Mouse (Mus musculus): ENCODE results near the gene Rbbp7. TPM values are rescaled to one million over a fixed set of nuclear protein-coding genes. Genes with fewer than 3 reads are reported as not detected.
A peak's percentile ranks its signal among the peaks of the same experiment; 100 is the strongest.

Gene Rbbp7
- polyA plus RNA-seq, 1 experiment from 2014 or later: 233 TPM

- ATAC-seq: no peak
- 62% methylated on average over 7 of the region's 7 CpGs for WGBS
- no peak overlapping the region for H3K4me3 ChIP-seq (ENCODE audit: low read depth, low read length)
- H3K4me1 ChIP-seq (replicated peaks; ENCODE audit: control insufficient read depth, insufficient read depth, low read length): no peaks in the 10 kb centered on the region
- no peaks in the 10 kb centered on the region for H3K36me3 ChIP-seq (ENCODE audit: control insufficient read depth, insufficient read depth)
- H3K27me3 ChIP-seq (replicated peaks; ENCODE audit: control insufficient read depth, insufficient read depth, low read length): no peaks in the 10 kb centered on the region
- H3K9ac ChIP-seq (ENCODE audit: low read depth, low read length): no peak overlapping the region
- TF ChIP-seq CTCF (IDR thresholded peaks at IDR 0.05; ENCODE audit: low read depth): no peak
- no peak overlapping the region for H3K4me2 ChIP-seq (replicated peaks; ENCODE audit: low read depth)
- H3K27ac ChIP-seq (ENCODE audit: low read depth, low read length): no peak overlapping the region
- no peaks in the 10 kb centered on the region for H3K9me3 ChIP-seq (ENCODE audit: control insufficient read depth)
Measured at GRCm38 (mm10) chrX:162756058-162756457, 4.1 kb upstream of the Rbbp7 start.

DNA sequence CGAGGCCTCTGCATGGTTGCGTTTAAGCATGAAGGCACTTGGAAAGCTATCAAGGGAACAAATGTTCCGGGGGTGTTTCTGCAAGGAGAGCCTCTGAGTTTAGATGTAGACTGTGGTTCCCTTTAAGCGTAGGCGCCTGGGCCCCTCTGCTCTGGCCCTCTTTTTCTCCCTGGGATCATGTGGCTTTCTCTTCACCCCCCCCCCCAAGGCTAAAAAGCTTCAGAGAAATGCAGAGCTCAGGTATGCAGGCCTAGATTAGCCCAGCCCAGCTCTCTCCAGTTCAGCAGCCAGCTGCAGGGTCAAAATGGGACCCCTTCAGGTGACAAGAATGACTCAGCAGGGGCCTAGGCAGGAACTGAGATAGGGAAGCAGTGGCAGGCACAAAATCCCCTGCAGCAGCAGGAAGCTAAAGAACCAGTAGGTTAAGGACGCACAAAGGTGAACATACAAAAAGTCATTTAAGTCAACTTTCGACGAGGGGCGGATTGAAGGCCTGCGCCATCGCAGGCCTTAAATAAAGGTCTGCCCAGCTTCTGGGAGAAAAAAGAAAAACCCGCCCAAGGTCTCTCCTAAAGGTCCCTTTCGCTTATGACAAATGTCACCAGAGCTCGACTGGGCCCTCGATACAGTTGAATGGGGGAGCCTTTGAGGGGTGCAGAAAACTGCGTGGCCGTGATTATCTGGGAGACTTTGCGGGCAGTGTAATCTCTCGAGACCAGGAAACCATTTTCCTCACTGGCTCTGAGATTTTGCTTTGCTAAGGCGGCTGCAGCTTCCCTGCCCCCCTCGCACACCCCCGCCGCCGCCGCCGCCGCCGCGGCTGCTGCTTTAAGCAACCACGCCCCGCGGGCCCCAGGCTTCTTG, 719 bp upstream of the Rbbp7 start:
- no peak for TF ChIP-seq CTCF (IDR thresholded peaks at IDR 0.05; ENCODE audit: low read depth)
- Histone ChIP-seq H3K36me3 (ENCODE audit: control insufficient read depth, insufficient read depth) (no peaks in the 10 kb centered on the region), H3K4me3 (ENCODE audit: low read depth, low read length) (peak overlapping the region; percentile 50; the same call in 1 of the 2 replicates), H3K4me2 (replicated peaks; ENCODE audit: low read depth) (peak overlapping the region; percentile 55), H3K27me3 (replicated peaks; ENCODE audit: control insufficient read depth, insufficient read depth, low read length) (no peaks in the 10 kb centered on the region), H3K27ac (ENCODE audit: low read depth, low read length) (peak overlapping the region; percentile 92), H3K9ac (ENCODE audit: low read depth, low read length) (peak overlapping the region; percentile 42; the same call in 1 of the 2 replicates), H3K4me1 (replicated peaks; ENCODE audit: control insufficient read depth, insufficient read depth, low read length) (no peaks in the 10 kb centered on the region), H3K9me3 (ENCODE audit: control insufficient read depth) (no peaks in the 10 kb centered on the region)
- ATAC-seq: peak; percentile 28
- 24% methylated on average over 22 of the region's 32 CpGs for WGBS

- no peak for ATAC-seq
- Histone ChIP-seq H3K4me2 (replicated peaks; ENCODE audit: low read depth) (peak overlapping the region; percentile 63), H3K9me3 (ENCODE audit: control insufficient read depth) (no peaks in the 10 kb centered on the region), H3K27me3 (replicated peaks; ENCODE audit: control insufficient read depth, insufficient read depth, low read length) (no peaks in the 10 kb centered on the region), H3K4me1 (replicated peaks; ENCODE audit: control insufficient read depth, insufficient read depth, low read length) (no peaks in the 10 kb centered on the region), H3K4me3 (ENCODE audit: low read depth, low read length) (peak overlapping the region; percentile 50), H3K27ac (ENCODE audit: low read depth, low read length) (peak overlapping the region; percentile 92), H3K9ac (ENCODE audit: low read depth, low read length) (peak overlapping the region; percentile 61), H3K36me3 (ENCODE audit: control insufficient read depth, insufficient read depth) (no peaks in the 10 kb centered on the region)
- no peak for TF ChIP-seq CTCF (IDR thresholded peaks at IDR 0.05; ENCODE audit: low read depth)
- WGBS: 26% methylated on average over 38 of the region's 50 CpGs
Measured at GRCm38 (mm10) chrX:162760958-162761515, 835 bp downstream of the Rbbp7 start.

DNA sequence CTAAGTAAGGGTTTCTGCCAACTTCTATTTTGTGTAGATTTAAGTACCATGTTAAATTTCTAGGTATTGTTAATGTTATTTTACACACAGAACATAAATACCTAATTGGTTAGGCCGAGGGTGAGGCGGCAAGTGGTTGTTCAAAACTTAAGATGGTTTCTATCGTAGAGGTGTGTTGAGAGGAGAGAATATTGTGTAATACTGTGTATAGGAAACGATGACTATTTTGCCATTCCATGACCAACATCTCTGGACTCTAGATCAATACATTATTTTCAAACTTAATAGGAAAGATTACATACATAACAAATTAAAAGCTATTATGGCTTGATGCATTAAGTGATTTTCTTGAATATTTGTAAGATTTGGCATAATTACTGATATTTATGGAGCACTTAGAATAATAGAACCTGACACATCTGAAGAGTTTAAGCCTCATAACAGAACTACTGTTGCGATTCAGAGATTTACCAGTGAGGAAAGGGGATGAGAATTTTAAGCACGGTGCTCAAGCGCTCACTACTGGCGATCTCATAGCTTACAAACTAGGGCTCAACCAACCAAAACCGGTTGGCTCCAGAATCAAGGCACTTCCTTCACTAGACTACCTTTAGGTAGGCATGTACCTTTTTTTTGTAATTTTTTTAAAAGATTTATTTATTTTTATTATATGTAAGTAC, 1.7 kb downstream of the Rbbp7 start:
- Histone ChIP-seq H3K9me3 (ENCODE audit: control insufficient read depth) (no peaks in the 10 kb centered on the region), H3K27ac (ENCODE audit: low read depth, low read length) (no peak overlapping the region), H3K4me2 (replicated peaks; ENCODE audit: low read depth) (peak overlapping the region; percentile 63), H3K27me3 (replicated peaks; ENCODE audit: control insufficient read depth, insufficient read depth, low read length) (no peaks in the 10 kb centered on the region), H3K9ac (ENCODE audit: low read depth, low read length) (no peak overlapping the region), H3K36me3 (ENCODE audit: control insufficient read depth, insufficient read depth) (no peaks in the 10 kb centered on the region), H3K4me3 (ENCODE audit: low read depth, low read length) (peak overlapping the region; percentile 50), H3K4me1 (replicated peaks; ENCODE audit: control insufficient read depth, insufficient read depth, low read length) (no peaks in the 10 kb centered on the region)
- 0 out of 2 replicates have a peak, but pooled peaks have one; percentile 9 for TF ChIP-seq CTCF (IDR thresholded peaks at IDR 0.05; ENCODE audit: low read depth)
- WGBS: 26% methylated on average over 9 of the region's 9 CpGs
- no peak for ATAC-seq

- H3K27ac ChIP-seq (ENCODE audit: low read depth, low read length): no peak overlapping the region
- WGBS: 78% methylated on average over 1 of the region's 1 CpGs
Measured at GRCm38 (mm10) chrX:162770726-162771125, 10.5 kb downstream of the Rbbp7 start.

GRCm38 (mm10) chrX:162788372-162788771, 28.2 kb downstream of the Rbbp7 start:
- Histone ChIP-seq H3K36me3 (ENCODE audit: control insufficient read depth, insufficient read depth) (peaks cover 4% of the 10 kb centered on the region; the same call in 1 of the 2 replicates), H3K27ac (ENCODE audit: low read depth, low read length) (no peak overlapping the region), H3K4me3 (ENCODE audit: low read depth, low read length) (no peak overlapping the region), H3K9ac (ENCODE audit: low read depth, low read length) (no peak overlapping the region), H3K27me3 (replicated peaks; ENCODE audit: control insufficient read depth, insufficient read depth, low read length) (no peaks in the 10 kb centered on the region), H3K4me1 (replicated peaks; ENCODE audit: control insufficient read depth, insufficient read depth, low read length) (no peaks in the 10 kb centered on the region), H3K9me3 (ENCODE audit: control insufficient read depth) (no peaks in the 10 kb centered on the region), H3K4me2 (replicated peaks; ENCODE audit: low read depth) (no peak overlapping the region)
- WGBS: 63% methylated on average over 1 of the region's 1 CpGs
- TF ChIP-seq CTCF (IDR thresholded peaks at IDR 0.05; ENCODE audit: low read depth): no peak
- ATAC-seq: no peak

More at GRCm38 (mm10) chrX:162770726-162771125, 10.5 kb downstream of the Rbbp7 start:
- Histone ChIP-seq H3K36me3 (ENCODE audit: control insufficient read depth, insufficient read depth) (peaks cover 9% of the 10 kb centered on the region; the same call in 1 of the 2 replicates), H3K4me1 (replicated peaks; ENCODE audit: control insufficient read depth, insufficient read depth, low read length) (no peaks in the 10 kb centered on the region), H3K4me2 (replicated peaks; ENCODE audit: low read depth) (no peak overlapping the region), H3K9me3 (ENCODE audit: control insufficient read depth) (no peaks in the 10 kb centered on the region), H3K4me3 (ENCODE audit: low read depth, low read length) (no peak overlapping the region), H3K9ac (ENCODE audit: low read depth, low read length) (no peak overlapping the region), H3K27me3 (replicated peaks; ENCODE audit: control insufficient read depth, insufficient read depth, low read length) (no peaks in the 10 kb centered on the region)
- TF ChIP-seq CTCF (IDR thresholded peaks at IDR 0.05; ENCODE audit: low read depth): no peak
- ATAC-seq: no peak

Data from intestine, postnatal 0 days (tissue).